9 mouse cellular contexts compared by ENCODE assay signal in the genomic region with DNA sequence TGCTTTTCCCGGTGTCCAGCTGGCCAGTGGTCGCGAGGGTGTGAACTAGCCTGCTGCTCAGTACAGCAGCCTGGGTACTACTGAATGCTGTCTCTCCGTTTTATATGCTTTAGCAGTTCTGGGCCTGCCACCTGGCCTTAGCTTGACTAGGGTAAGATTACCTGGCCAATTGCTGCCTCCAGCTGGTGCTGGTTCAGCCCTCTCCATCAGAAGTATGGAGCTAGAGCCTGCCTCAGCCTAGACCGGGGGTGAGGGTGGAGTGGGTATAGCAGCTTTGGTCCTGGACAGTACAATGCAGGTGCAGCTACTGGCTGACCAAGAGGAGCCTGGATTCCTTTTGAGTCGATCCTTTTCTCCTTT.
DNase-seq lines count a peak whose midpoint lies in the region; ATAC-seq and TF ChIP-seq lines count a peak whose summit lies in the region.
"Had no signal": no experiment of that assay in that cellular context is flagged by ENCODE, and none has a peak within 500 bp of the region (broad histone marks: within the 10 kb centered on the region; RNA-seq: fewer than 3 reads in every experiment).

No protein-coding gene starts in this region.

- no peak overlapping the region for H3K27ac ChIP-seq in lung, embryonic 15.5 days
- no peak overlapping the region; the same call in 1 of the 2 replicates for H3K27ac ChIP-seq in forebrain, embryonic 12.5 days
- H3K27ac ChIP-seq in limb, embryonic 13.5 days, result no peak overlapping the region
- H3K27ac ChIP-seq in small intestine, adult 2 months (ENCODE audit: insufficient read depth, low read depth, low read length), result no peak overlapping the region

- no peak for TF ChIP-seq CTCF in lung, adult 2 months (IDR thresholded peaks at IDR 0.05; ENCODE audit: insufficient read depth, low read length)
- no peak for TF ChIP-seq CTCF in small intestine, adult 2 months (IDR thresholded peaks at IDR 0.05; ENCODE audit: extremely low read depth, insufficient read length, insufficient replicate concordance, low read depth, low read length)

- H3K4me3 ChIP-seq in lung, embryonic 15.5 days, result peak overlapping the region; percentile 61
- H3K4me3 ChIP-seq in lung, adult 2 months (replicated peaks; ENCODE audit: extremely low read depth, low read depth, low read length), result no peak overlapping the region
- peak overlapping the region; percentile 75 for H3K4me3 ChIP-seq in forebrain, embryonic 12.5 days (replicated peaks)
- H3K4me3 ChIP-seq in limb, embryonic 13.5 days, result peak overlapping the region; percentile 72
- peak overlapping the region; percentile 67 for H3K4me3 ChIP-seq in small intestine, adult 2 months (ENCODE audit: low read depth, low read length)

- no peaks in the 10 kb centered on the region for H3K9me3 ChIP-seq in lung, embryonic 15.5 days
- no peaks in the 10 kb centered on the region for H3K9me3 ChIP-seq in forebrain, embryonic 12.5 days
- no peaks in the 10 kb centered on the region for H3K9me3 ChIP-seq in limb, embryonic 13.5 days

- peak overlapping the region; percentile 99 for H3K4me2 ChIP-seq in lung, embryonic 15.5 days
- H3K4me2 ChIP-seq in forebrain, embryonic 12.5 days, result peak overlapping the region; percentile 99
- peak overlapping the region; percentile 100 for H3K4me2 ChIP-seq in limb, embryonic 13.5 days (replicated peaks)

- intact Hi-C loops in left cerebral cortex, postnatal 14 days (cut with DNase I), result loop anchor here (2.0 to 5.0 kb wide), 2 partner anchors 46 to 55 kb away; no protein-coding TSS in a partner anchor

- no peak for TF ChIP-seq POLR2A in lung, adult 2 months (IDR thresholded peaks at IDR 0.05; ENCODE audit: borderline replicate concordance, extremely low read depth, low read depth, low read length)
- no peak for TF ChIP-seq POLR2A in small intestine, adult 2 months (IDR thresholded peaks at IDR 0.05; ENCODE audit: low read depth, low read length)

- no peak for DNase-seq in lung, adult 2 months
- DNase-seq in left cerebral cortex, postnatal 14 days (ENCODE audit: low spot score in 2 of 2), result no peak
- no peak for DNase-seq in layer of hippocampus, adult 8-10 months (ENCODE audit: low spot score in 2 of 2)
- no peak for DNase-seq in retina, embryonic 14.5 days (ENCODE audit: low spot score)

- ATAC-seq in lung, embryonic 15.5 days (ENCODE audit: borderline replicate concordance, extremely low read depth, low FRiP score, low TSS enrichment), result no peak
- ATAC-seq in forebrain, embryonic 12.5 days (ENCODE audit: low FRiP score), result no peak
- ATAC-seq in limb, embryonic 13.5 days (ENCODE audit: low FRiP score, low read depth), result no peak; the same call in 1 of the 2 replicates
- ATAC-seq: activated CD4-positive, CD25-positive, alpha-beta regulatory T cell, adult 4 months had no signal

- H3K4me1 ChIP-seq in lung, embryonic 15.5 days, result peaks cover 23% of the 10 kb centered on the region
- peaks cover 12% of the 10 kb centered on the region for H3K4me1 ChIP-seq in lung, adult 2 months (ENCODE audit: control insufficient read depth, insufficient read depth, low read length)
- peaks cover 73% of the 10 kb centered on the region for H3K4me1 ChIP-seq in forebrain, embryonic 12.5 days
- peaks cover 41% of the 10 kb centered on the region for H3K4me1 ChIP-seq in limb, embryonic 13.5 days
- H3K4me1 ChIP-seq in small intestine, adult 2 months (ENCODE audit: control insufficient read depth, insufficient read depth, insufficient read length, low read length), result peaks cover 7% of the 10 kb centered on the region

- peaks cover 21% of the 10 kb centered on the region for H3K27me3 ChIP-seq in lung, embryonic 15.5 days
- H3K27me3 ChIP-seq in forebrain, embryonic 12.5 days, result peaks cover 21% of the 10 kb centered on the region; the same call in 1 of the 2 replicates
- peaks cover 26% of the 10 kb centered on the region for H3K27me3 ChIP-seq in limb, embryonic 13.5 days
- H3K27me3 ChIP-seq in small intestine, adult 2 months (ENCODE audit: control insufficient read depth, insufficient read depth, low read length), result no peaks in the 10 kb centered on the region

- H3K9ac ChIP-seq in lung, embryonic 15.5 days, result no peak overlapping the region
- H3K9ac ChIP-seq in forebrain, embryonic 12.5 days, result peak overlapping the region; percentile 90
- H3K9ac ChIP-seq in limb, embryonic 13.5 days, result peak overlapping the region; percentile 78

- WGBS in lung, embryonic 15.5 days, result 23% methylated on average over 6 of the region's 6 CpGs
- 66% methylated on average over 6 of the region's 6 CpGs for WGBS in lung, adult 2 months
- 15% methylated on average over 6 of the region's 6 CpGs for WGBS in forebrain, embryonic 12.5 days
- WGBS in limb, embryonic 13.5 days, result 21% methylated on average over 6 of the region's 6 CpGs
- 69% methylated on average over 6 of the region's 6 CpGs for WGBS in small intestine, adult 2 months

- H3K36me3 ChIP-seq in lung, embryonic 15.5 days, result no peaks in the 10 kb centered on the region
- no peaks in the 10 kb centered on the region for H3K36me3 ChIP-seq in forebrain, embryonic 12.5 days (replicated peaks)
- H3K36me3 ChIP-seq in limb, embryonic 13.5 days, result no peaks in the 10 kb centered on the region
- H3K36me3 ChIP-seq in small intestine, adult 2 months (ENCODE audit: control insufficient read depth, insufficient read depth, low read length), result no peaks in the 10 kb centered on the region
